In the genomic region with DNA sequence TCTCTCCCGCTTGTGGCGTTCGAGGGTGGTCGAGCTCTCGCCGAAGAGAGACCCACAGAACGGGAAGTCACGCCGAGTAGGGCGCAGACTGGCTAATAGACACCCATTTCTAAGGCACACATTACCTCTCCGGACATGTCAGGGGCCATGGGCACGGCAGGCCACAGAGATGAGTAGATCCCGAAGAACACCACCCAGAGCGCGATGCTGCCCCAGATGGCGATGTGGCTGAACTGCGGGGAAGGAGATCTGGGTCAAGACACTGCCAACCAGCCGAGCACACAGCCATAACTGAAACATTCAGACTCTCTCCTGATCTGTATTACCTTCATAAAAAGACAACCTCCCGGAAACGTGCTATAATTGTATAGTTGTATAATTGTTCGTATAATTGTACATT, we compare ENCODE assay signal across 7 mouse cellular contexts. TPM values are rescaled to one million over a fixed set of nuclear protein-coding genes. Genes with fewer than 3 reads are reported as not detected.
DNase-seq lines count a peak whose midpoint lies in the region; ATAC-seq and TF ChIP-seq lines count a peak whose summit lies in the region.

No protein-coding gene starts in this region.

- H3K4me2 ChIP-seq in kidney, postnatal 0 days (ENCODE audit: low read length), result no peak overlapping the region

- H3K27ac ChIP-seq in kidney, postnatal 0 days, result no peak overlapping the region

- H3K9ac ChIP-seq in kidney, postnatal 0 days (ENCODE audit: low read depth, low read length), result no peak overlapping the region

- no peak for ATAC-seq in kidney, postnatal 0 days (replicated peaks; ENCODE audit: low FRiP score, low read depth)

- DNase-seq in kidney, adult 18-20 months, result peak; percentile 7
- DNase-seq in kidney, adult 11 months, result no peak
- DNase-seq in ES-CJ7 (ENCODE audit: low read depth, low spot score), result peak; percentile 52
- peak; percentile 9 for DNase-seq in WW6 (ENCODE audit: low read depth, low spot score)
- peak; percentile 52 for DNase-seq in kidney, postnatal 0 days (ENCODE audit: low spot score)
- peak; percentile 53 for DNase-seq in thymus, postnatal 4 days
- no peak for DNase-seq in MN1 (ENCODE audit: low spot score)

- no peaks in the 10 kb centered on the region for H3K27me3 ChIP-seq in kidney, postnatal 0 days (ENCODE audit: insufficient read depth, low read length)

- H3K9me3 ChIP-seq in kidney, postnatal 0 days (replicated peaks; ENCODE audit: low read length), result no peaks in the 10 kb centered on the region

- no peaks in the 10 kb centered on the region for H3K4me1 ChIP-seq in kidney, postnatal 0 days (replicated peaks; ENCODE audit: insufficient read depth, low read length)

- H3K4me3 ChIP-seq in kidney, postnatal 0 days (replicated peaks; ENCODE audit: low read depth, low read length), result no peak overlapping the region

- no peaks in the 10 kb centered on the region for H3K36me3 ChIP-seq in kidney, postnatal 0 days (ENCODE audit: insufficient read depth, low read length)

- peak; percentile 54 for TF ChIP-seq CTCF in kidney, postnatal 0 days (IDR thresholded peaks at IDR 0.05; ENCODE audit: low read depth)

- 83% methylated on average over 21 of the region's 21 CpGs for WGBS in kidney, postnatal 0 days

RNA-seq across cellular contexts. Expression of a gene that starts 39.9 kb away (rescaled TPM):
- 43.5 and 44.3 TPM in 2 replicates for polyA plus RNA-seq in kidney, postnatal 0 days (2015; fragmentation: Nextera tagmentation; extraction: Ambion mirVana)

Comparison
In these comparisons a context has a peak if more than half of its experiments do, and no peak if none do; other contexts are left out.
1. DNase-seq: peak in kidney, adult 18-20 months (single experiment), ES-CJ7 (single experiment), WW6 (single experiment), kidney, postnatal 0 days (single experiment) and thymus, postnatal 4 days (single experiment); none in kidney, adult 11 months (single experiment) and MN1 (single experiment).